In the genomic region with DNA sequence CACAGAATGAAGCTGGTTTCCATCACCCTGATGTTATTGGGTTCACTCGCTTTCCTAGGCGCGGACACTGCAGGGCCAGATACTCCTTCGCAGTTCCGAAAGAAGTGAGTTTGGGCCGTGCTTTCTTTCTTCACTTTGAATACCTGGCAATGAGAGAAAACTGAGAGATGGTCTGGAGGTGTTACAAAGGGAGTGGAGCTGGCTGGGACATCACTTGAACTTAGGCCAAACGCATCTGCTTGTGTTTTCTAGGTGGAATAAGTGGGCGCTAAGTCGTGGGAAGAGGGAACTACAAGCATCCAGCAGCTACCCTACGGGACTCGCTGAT, we compare ENCODE assay signal across 8 mouse cellular contexts. TPM values are rescaled to one million over a fixed set of nuclear protein-coding genes. Genes with fewer than 3 reads are reported as not detected.
DNase-seq lines count a peak whose midpoint lies in the region; ATAC-seq and TF ChIP-seq lines count a peak whose summit lies in the region.

No protein-coding gene starts in this region.

- TF ChIP-seq CTCF in thymus, adult 2 months (IDR thresholded peaks at IDR 0.05; ENCODE audit: borderline replicate concordance, control insufficient read depth, extremely low read depth, insufficient read depth, low read length, poor library complexity): no peak

- no peak for TF ChIP-seq POLR2A in thymus, adult 2 months (IDR thresholded peaks at IDR 0.05; ENCODE audit: control insufficient read depth, extremely low read depth, insufficient read depth, low read length, poor library complexity)

- H3K9me3 ChIP-seq in erythroblast, embryonic 14.5 days (ENCODE audit: control insufficient read depth, low read length): peaks cover 2% of the 10 kb centered on the region; the same call in 1 of the 2 replicates
- no peaks in the 10 kb centered on the region for H3K9me3 ChIP-seq in liver, embryonic 13.5 days (replicated peaks)

- no peak for ATAC-seq in erythroblast, adult 5-6 weeks (replicated peaks; ENCODE audit: low FRiP score, poor library complexity, severe bottlenecking)
- ATAC-seq in liver, embryonic 13.5 days (ENCODE audit: low read depth): no peak
- no peak for ATAC-seq in frontal cortex, adult (ENCODE audit: low TSS enrichment)

- DNase-seq in thymus, adult 2 months: no peak
- DNase-seq in thymus, postnatal 10 days (ENCODE audit: low spot score in 2 of 2): no peak
- no peak for DNase-seq in liver, embryonic 13.5 days
- no peak for DNase-seq in left cerebral cortex, postnatal 36 days (ENCODE audit: low spot score in 2 of 2)
- DNase-seq in thymus, postnatal 14 days: no peak

- H3K4me3 ChIP-seq in erythroblast, embryonic 14.5 days (replicated peaks): peak overlapping the region; percentile 23
- peak overlapping the region; percentile 19 for H3K4me3 ChIP-seq in thymus, adult 2 months (ENCODE audit: control insufficient read depth, insufficient read depth, low read length)
- peak overlapping the region; percentile 48 for H3K4me3 ChIP-seq in liver, embryonic 13.5 days (replicated peaks)

- H3K9ac ChIP-seq in liver, embryonic 13.5 days: peak overlapping the region; percentile 24; the same call in 1 of the 2 replicates

- intact Hi-C loops in left cerebral cortex, postnatal 36 days (cut with DNase I): loop anchor here (5.0 kb wide), 2 partner anchors 196 to 466 kb away; no protein-coding TSS in a partner anchor

- no peak overlapping the region for H3K27ac ChIP-seq in thymus, adult 2 months (ENCODE audit: control insufficient read depth, insufficient read depth, low read length)
- no peak overlapping the region for H3K27ac ChIP-seq in liver, embryonic 13.5 days

- H3K4me2 ChIP-seq in liver, embryonic 13.5 days: peak overlapping the region; percentile 60

- H3K27me3 ChIP-seq in erythroblast, embryonic 14.5 days (ENCODE audit: control insufficient read depth): peaks cover 80% of the 10 kb centered on the region
- peaks cover 49% of the 10 kb centered on the region for H3K27me3 ChIP-seq in thymus, adult 2 months (ENCODE audit: control insufficient read depth, insufficient read depth, low read length)
- H3K27me3 ChIP-seq in liver, embryonic 13.5 days: peaks cover 94% of the 10 kb centered on the region

- no peaks in the 10 kb centered on the region for H3K36me3 ChIP-seq in erythroblast, embryonic 14.5 days (ENCODE audit: control insufficient read depth)
- no peaks in the 10 kb centered on the region for H3K36me3 ChIP-seq in thymus, adult 2 months (ENCODE audit: control insufficient read depth, insufficient read depth, low read length)
- no peaks in the 10 kb centered on the region for H3K36me3 ChIP-seq in liver, embryonic 13.5 days

- 6% methylated on average over 11 of the region's 11 CpGs for WGBS in thymus, adult 2 months
- 2% methylated on average over 11 of the region's 11 CpGs for WGBS in liver, embryonic 13.5 days (ENCODE audit: insufficient replicate concordance)

- H3K4me1 ChIP-seq in erythroblast, embryonic 14.5 days (ENCODE audit: control insufficient read depth): no peaks in the 10 kb centered on the region; the same call in 1 of the 2 replicates
- peaks cover 23% of the 10 kb centered on the region for H3K4me1 ChIP-seq in thymus, adult 2 months (replicated peaks; ENCODE audit: control insufficient read depth, insufficient read depth, low read length)
- peaks cover 26% of the 10 kb centered on the region for H3K4me1 ChIP-seq in liver, embryonic 13.5 days (replicated peaks)

RNA-seq across cellular contexts. Expression of a gene that starts 0.8 kb away (rescaled TPM):
- not detected in 2 replicates for polyA plus RNA-seq in erythroblast, embryonic 14.5 days (2012)
- total RNA-seq in erythroblast, adult 5-6 weeks (2015; ENCODE audit: low replicate concordance): not detected in 2 replicates
- total RNA-seq in erythroblast, adult 5-6 weeks (2017; ENCODE audit: low replicate concordance): not detected in 2 replicates
- 12.0 and 14.1 TPM in 2 replicates for polyA plus RNA-seq in thymus, adult 2 months (2012; rRNA removed)
- polyA plus RNA-seq in liver, embryonic 13.5 days (2015; fragmentation: Nextera tagmentation; extraction: Ambion mirVana): 4.2 and 5.1 TPM in 2 replicates
- 1 to 10 TPM; 2.4 to 2.9 TPM for total RNA-seq in left cerebral cortex, postnatal 36 days (2021)

RNA-seq across cellular contexts. Expression of a gene that starts 13.5 kb away (rescaled TPM):
- polyA plus RNA-seq in erythroblast, embryonic 14.5 days (2012): 0.05 TPM in 1 of 2 replicates, not detected in the other
- total RNA-seq in erythroblast, adult 5-6 weeks (2015; ENCODE audit: low replicate concordance): 2.1 and 2.3 TPM in 2 replicates
- 1.8 and 3.9 TPM in 2 replicates for total RNA-seq in erythroblast, adult 5-6 weeks (2017; ENCODE audit: low replicate concordance)
- 6.3 and 8.8 TPM in 2 replicates for polyA plus RNA-seq in thymus, adult 2 months (2012; rRNA removed)
- 5.3 and 5.4 TPM in 2 replicates for polyA plus RNA-seq in liver, embryonic 13.5 days (2015; fragmentation: Nextera tagmentation; extraction: Ambion mirVana)
- total RNA-seq in left cerebral cortex, postnatal 36 days (2021): 10 to 100 TPM; 46.1 to 69.2 TPM
